Mouse (Mus musculus) kidney, adult 2 months (tissue): ENCODE results near the gene St3gal2.

ENCODE experiments used
- CTCF ChIP-seq: fragments of 200-500 bp; conservative IDR thresholded peaks from 2 replicates; pipeline ENCODE4 v1.5.1; 2011; ENCODE audit warnings: low read depth, mild to moderate bottlenecking, control low read depth, low read length, moderate library complexity, mixed read lengths; ENCODE audit not compliant: insufficient read depth, insufficient read length
- POLR2A ChIP-seq: fragments of 200-500 bp; IDR thresholded peaks from one replicate; pipeline ENCODE4 v1.6.1; 2011; ENCODE audit warnings: low read depth, low read length, control low read depth

- TF ChIP-seq POLR2A (no peak), CTCF (no peak)
Observed at GRCm38 (mm10) chr8:110920773-110921277, 1.1 kb downstream of the St3gal2 start.
